Mouse (Mus musculus) lung, postnatal 0 days (tissue): ENCODE results near the gene Traf7. TPM values are rescaled to one million over a fixed set of nuclear protein-coding genes. Genes with fewer than 3 reads are reported as not detected.

Experiments
- ATAC-seq: fragments of 200-750 bp; cut with Nextera tagmentation; 2 replicates; pipeline ENCODE4 v1.8.0; 2017; ENCODE audit warnings: moderate library complexity
- DNase-seq: peaks from one replicate; pipeline ENCODE4 v3.0.0-alpha.2; 2016; ENCODE audit warnings: low spot score
- H3K27ac ChIP-seq: fragments of 300-500 bp; sonication (generic); 2 replicates; pipeline ENCODE4 v1.5.1; 2014; ENCODE audit warnings: antibody characterized with exemption, mild to moderate bottlenecking, low read length, mixed read lengths
- H3K27me3 ChIP-seq: fragments of 300-500 bp; sonication (generic); replicated peaks from 2 replicates; pipeline ENCODE4 v1.6.1; 2014; ENCODE audit warnings: low read length, mixed read lengths; ENCODE audit not compliant: insufficient read depth
- H3K36me3 ChIP-seq: fragments of 300-500 bp; sonication (generic); 2 replicates; pipeline ENCODE4 v1.6.1; 2014; ENCODE audit warnings: low read length, mixed read lengths; ENCODE audit not compliant: insufficient read depth
- H3K4me1 ChIP-seq: fragments of 300-500 bp; sonication (generic); 2 replicates; pipeline ENCODE4 v1.6.1; 2014; ENCODE audit warnings: antibody characterized with exemption, low read depth, low read length, mixed read lengths; ENCODE audit not compliant: insufficient read depth
- H3K4me2 ChIP-seq: fragments of 300-500 bp; sonication (generic); replicated peaks from 2 replicates; pipeline ENCODE4 v1.6.1; 2014; ENCODE audit warnings: low read depth, mild to moderate bottlenecking, low read length, moderate library complexity, mixed read lengths
- H3K4me3 ChIP-seq: fragments of 300-500 bp; sonication (generic); 2 replicates; pipeline ENCODE4 v1.5.1; 2014; ENCODE audit warnings: low read depth, low read length
- H3K9ac ChIP-seq: fragments of 300-500 bp; sonication (generic); replicated peaks from 2 replicates; pipeline ENCODE4 v1.6.1; 2014; ENCODE audit warnings: low read depth, mild to moderate bottlenecking
- H3K9me3 ChIP-seq: fragments of 300-500 bp; sonication (generic); 2 replicates; pipeline ENCODE4 v1.6.1; 2016; ENCODE audit warnings: low read length, mixed read lengths
- CTCF ChIP-seq: IDR thresholded peaks from 2 replicates; pipeline ENCODE4 v1.5.1; 2016; ENCODE audit warnings: antibody characterized with exemption, mild to moderate bottlenecking
- EP300 ChIP-seq: IDR thresholded peaks from 2 replicates; pipeline ENCODE4 v1.6.1; 2016; ENCODE audit warnings: antibody characterized with exemption, mild to moderate bottlenecking, control low read depth
- WGBS: fragments of 180-500 bp; shearing (Covaris S2); extraction: QIAGEN DNeasy Blood & Tissue Kit; methylation state at CpG from one replicate; pipeline ENCODE4 v1.1.7; 2014; 5-methylcytosine and 5-hydroxymethylcytosine counted together
- polyA plus RNA-seq: library from polyadenylated mRNA; unstranded; fragments of >200 nt; fragmentation: Nextera tagmentation; extraction: Ambion mirVana; gene quantifications from 2 replicates; pipeline ENCODE4 v1.2.1, GENCODE M21; 2015

The Traf7 gene
- 65.3 and 66.8 TPM in 2 replicates for polyA plus RNA-seq

DNA sequence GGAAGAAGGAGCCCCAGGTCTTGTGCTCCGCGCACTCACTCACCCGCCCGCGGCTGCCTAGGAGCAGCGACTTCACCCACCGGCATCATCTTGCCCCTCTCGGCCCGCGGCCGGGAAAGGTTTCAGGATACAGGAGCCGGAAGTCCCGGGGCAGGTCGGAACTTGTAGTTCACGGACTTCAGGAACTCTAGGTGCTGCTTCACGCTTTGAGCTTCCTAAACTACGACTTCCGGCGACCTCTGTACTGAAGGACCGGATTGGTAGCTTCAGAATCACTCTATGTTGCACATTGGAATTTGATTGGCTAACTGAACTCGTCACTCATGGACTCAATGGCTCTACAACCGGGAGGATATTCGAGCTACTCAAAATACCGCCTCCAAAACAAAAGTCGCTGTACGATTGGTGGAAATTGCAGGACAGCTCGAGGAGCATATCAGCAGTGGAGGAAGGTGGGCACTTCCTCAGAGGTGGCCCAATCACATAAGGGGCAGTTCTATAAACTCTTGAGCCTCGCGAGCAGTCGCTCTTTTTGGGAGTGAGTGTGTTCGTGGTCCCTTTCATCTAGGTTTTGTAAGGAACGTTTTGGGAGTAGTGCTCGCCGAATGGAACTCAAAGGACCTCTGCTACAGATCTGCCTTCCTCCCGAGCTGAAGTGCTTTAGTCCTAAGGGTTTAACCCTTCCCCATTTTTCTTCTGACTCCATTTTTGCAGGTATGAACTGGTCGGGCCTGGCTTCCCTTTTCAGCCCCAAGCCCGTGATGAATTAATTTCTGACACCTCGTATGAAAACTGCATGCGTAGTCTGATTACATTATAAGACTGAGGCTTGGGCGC is at the start of gene Traf7:
Traf7 (minus strand) TSS at position 216 of the 837 bp plus-strand sequence.
- under 1% methylated on average over 40 of the region's 40 CpGs for WGBS
- H3K36me3 ChIP-seq = no peaks in the 10 kb centered on the region
- no peak for TF ChIP-seq CTCF
- TF ChIP-seq EP300 = peak; percentile 67; the same call in 1 of the 2 replicates
- H3K4me3 ChIP-seq = peak within 1 kb of the TSS; percentile 83
- ATAC-seq = peak; percentile 98
- peak; percentile 100 for DNase-seq
- peak within 1 kb of the TSS; percentile 63 for H3K4me2 ChIP-seq
- H3K9me3 ChIP-seq = no peaks in the 10 kb centered on the region
- H3K4me1 ChIP-seq = peaks cover 15% of the 10 kb centered on the region; the same call in 1 of the 2 replicates
- H3K27me3 ChIP-seq = no peaks in the 10 kb centered on the region
- peak within 1 kb of the TSS; percentile 83 for H3K9ac ChIP-seq
- H3K27ac ChIP-seq = peak within 1 kb of the TSS; percentile 65

DNA sequence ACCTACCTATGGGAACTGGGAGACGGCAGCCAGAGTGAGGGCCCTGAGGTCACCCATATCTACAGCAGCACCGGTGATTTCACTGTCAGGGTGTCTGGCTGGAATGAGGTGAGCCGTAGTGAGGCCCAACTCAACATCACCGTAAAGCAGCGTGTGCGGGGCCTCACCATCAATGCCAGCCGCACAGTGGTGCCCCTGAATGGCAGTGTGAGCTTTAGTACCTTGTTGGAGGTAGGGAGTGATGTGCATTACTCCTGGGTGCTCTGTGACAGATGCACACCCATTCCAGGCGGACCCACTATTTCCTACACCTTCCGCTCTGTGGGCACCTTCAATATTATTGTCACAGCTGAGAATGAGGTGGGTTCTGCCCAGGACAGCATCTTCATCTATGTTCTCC is 46.1 kb upstream of the Traf7 start:
- Histone ChIP-seq H3K4me2 (no peak overlapping the region), H3K27ac (no peak overlapping the region), H3K9ac (no peak overlapping the region), H3K4me1 (no peaks in the 10 kb centered on the region), H3K27me3 (no peaks in the 10 kb centered on the region), H3K36me3 (peaks cover 43% of the 10 kb centered on the region), H3K9me3 (no peaks in the 10 kb centered on the region), H3K4me3 (no peak overlapping the region)
- ATAC-seq (no peak), DNase-seq (no peak)
- WGBS = 91% methylated on average over 9 of the region's 9 CpGs
- TF ChIP-seq CTCF (no peak), EP300 (no peak)

- Histone ChIP-seq H3K4me3 (no peak overlapping the region), H3K27me3 (no peaks in the 10 kb centered on the region), H3K27ac (no peak overlapping the region), H3K9ac (no peak overlapping the region), H3K9me3 (no peaks in the 10 kb centered on the region), H3K4me2 (no peak overlapping the region), H3K4me1 (no peaks in the 10 kb centered on the region), H3K36me3 (peaks cover 38% of the 10 kb centered on the region)
- 89% methylated on average over 12 of the region's 12 CpGs for WGBS
- TF ChIP-seq CTCF (no peak), EP300 (no peak)
- no peak for DNase-seq
- no peak for ATAC-seq
Observed at GRCm38 (mm10) chr17:24572651-24573245, 45.0 kb upstream of the Traf7 start.

- H3K36me3 ChIP-seq = peaks cover 37% of the 10 kb centered on the region; the same call in 1 of the 2 replicates
- H3K9me3 ChIP-seq = no peaks in the 10 kb centered on the region
- H3K4me2 ChIP-seq = no peak overlapping the region
- H3K27ac ChIP-seq = no peak overlapping the region
- ATAC-seq (no peak), DNase-seq (no peak)
- H3K4me1 ChIP-seq = no peaks in the 10 kb centered on the region
- H3K9ac ChIP-seq = no peak overlapping the region
- no peaks in the 10 kb centered on the region for H3K27me3 ChIP-seq
- no peak overlapping the region for H3K4me3 ChIP-seq
- 84% methylated on average over 4 of the region's 4 CpGs for WGBS
- TF ChIP-seq CTCF = no peak
- no peak for TF ChIP-seq EP300
Observed at GRCm38 (mm10) chr17:24569837-24570236, 42.1 kb upstream of the Traf7 start.

GRCm38 (mm10) chr17:24567034-24567779 is 39.5 kb upstream of the Traf7 start:
- no peak overlapping the region for H3K4me2 ChIP-seq
- no peak overlapping the region for H3K9ac ChIP-seq
- ATAC-seq (peak; percentile 78), DNase-seq (peak; percentile 74)
- H3K4me1 ChIP-seq = no peaks in the 10 kb centered on the region
- H3K27ac ChIP-seq = no peak overlapping the region
- H3K4me3 ChIP-seq = no peak overlapping the region
- H3K36me3 ChIP-seq = peaks cover 22% of the 10 kb centered on the region; the same call in 1 of the 2 replicates
- TF ChIP-seq CTCF (no peak), EP300 (no peak)
- 44% methylated on average over 8 of the region's 8 CpGs for WGBS
- no peaks in the 10 kb centered on the region for H3K9me3 ChIP-seq
- H3K27me3 ChIP-seq = no peaks in the 10 kb centered on the region

DNA sequence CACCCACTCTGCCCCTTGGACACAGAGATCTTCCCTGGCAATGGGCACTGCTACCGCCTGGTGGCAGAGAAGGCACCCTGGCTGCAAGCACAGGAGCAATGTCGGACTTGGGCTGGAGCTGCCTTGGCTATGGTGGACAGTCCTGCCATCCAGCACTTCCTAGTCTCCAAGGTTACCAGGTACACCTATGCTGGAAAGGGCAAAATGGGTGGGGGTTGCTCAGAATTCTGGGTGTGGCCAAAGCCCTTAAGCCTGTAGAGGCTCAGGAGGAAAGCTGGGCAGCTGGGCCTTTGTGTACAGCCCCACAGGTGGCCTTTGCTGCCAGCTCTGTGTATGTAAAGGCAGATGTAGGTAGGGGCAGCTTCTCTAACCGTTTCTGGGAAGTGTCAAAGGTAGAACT is 38.1 kb upstream of the Traf7 start:
- H3K4me2 ChIP-seq = no peak overlapping the region

More for the DNA sequence above, 38.1 kb upstream of the Traf7 start:
- Histone ChIP-seq H3K4me3 (no peak overlapping the region), H3K9me3 (no peaks in the 10 kb centered on the region), H3K36me3 (peaks cover 12% of the 10 kb centered on the region; the same call in 1 of the 2 replicates), H3K9ac (no peak overlapping the region), H3K27ac (no peak overlapping the region), H3K4me1 (peaks cover 3% of the 10 kb centered on the region; the same call in 1 of the 2 replicates), H3K27me3 (no peaks in the 10 kb centered on the region)
- DNase-seq = peak; percentile 36
- TF ChIP-seq EP300 (no peak), CTCF (peak; percentile 33)
- ATAC-seq = peak; percentile 29; the same call in 1 of the 2 replicates
- 64% methylated on average over 3 of the region's 3 CpGs for WGBS
